Mouse (Mus musculus) embryonic facial prominence, embryonic 14.5 days (tissue): ENCODE measurements around the gene Plau. TPM values are rescaled to one million over a fixed set of nuclear protein-coding genes. Genes with fewer than 3 reads are reported as not detected.

ENCODE experiments used
- ATAC-seq: fragments of 200-750 bp; cut with Nextera tagmentation; 2 replicates; pipeline ENCODE4 v1.8.0; 2017; ENCODE audit warnings: low read depth, moderate number of reproducible peaks, moderate TSS enrichment
- DNase-seq: peaks from one replicate; pipeline ENCODE4 v3.0.0-alpha.2; 2015; ENCODE audit warnings: low spot score
- H3K27ac ChIP-seq: fragments of 300-500 bp; sonication (generic); replicated peaks from 2 replicates; pipeline ENCODE4 v1.5.1; 2014; ENCODE audit warnings: low read depth, mild to moderate bottlenecking, low read length, moderate library complexity
- H3K27me3 ChIP-seq: fragments of 300-500 bp; sonication (generic); replicated peaks from 2 replicates; pipeline ENCODE4 v1.6.1; 2014; ENCODE audit warnings: low read length; ENCODE audit not compliant: control insufficient read depth, insufficient read depth
- H3K36me3 ChIP-seq: fragments of 300-500 bp; sonication (generic); 2 replicates; pipeline ENCODE4 v1.6.1; 2014; ENCODE audit warnings: low read length, mixed read lengths; ENCODE audit not compliant: control insufficient read depth, insufficient read depth
- H3K4me1 ChIP-seq: fragments of 300-500 bp; sonication (generic); 2 replicates; pipeline ENCODE4 v1.6.1; 2014; ENCODE audit warnings: antibody characterized with exemption, low read length; ENCODE audit not compliant: control insufficient read depth, insufficient read depth
- H3K4me2 ChIP-seq: fragments of 300-500 bp; sonication (generic); 2 replicates; pipeline ENCODE4 v1.6.1; 2014; ENCODE audit warnings: low read depth, mild to moderate bottlenecking, low read length, moderate library complexity, mixed read lengths
- H3K4me3 ChIP-seq: fragments of 300-500 bp; sonication (generic); 2 replicates; pipeline ENCODE4 v1.5.1; 2014; ENCODE audit warnings: low read depth, mild to moderate bottlenecking, low read length
- H3K9ac ChIP-seq: fragments of 300-500 bp; sonication (generic); 2 replicates; pipeline ENCODE4 v1.6.1; 2014; ENCODE audit warnings: low read depth, mild to moderate bottlenecking, low read length, moderate library complexity, mixed read lengths
- H3K9me3 ChIP-seq: fragments of 300-500 bp; sonication (generic); 2 replicates; pipeline ENCODE4 v1.6.1; 2016; ENCODE audit warnings: low read length; ENCODE audit not compliant: control insufficient read depth
- WGBS: fragments of 180-500 bp; shearing (Covaris S2); extraction: QIAGEN DNeasy Blood & Tissue Kit; methylation state at CpG from one replicate; pipeline ENCODE4 v1.1.7; 2014; 5-methylcytosine and 5-hydroxymethylcytosine counted together
- polyA plus RNA-seq: library from polyadenylated mRNA; unstranded; fragments of >200 nt; fragmentation: Nextera tagmentation; extraction: Ambion mirVana; gene quantifications from 2 replicates; pipeline ENCODE4 v1.2.1, GENCODE M21; 2014

Gene Plau
- polyA plus RNA-seq, 1 experiment from 2014 or later: 2.5 TPM

GRCm38 (mm10) chr14:20815448-20815847 lies 21.0 kb upstream of the Plau start:
- Histone ChIP-seq H3K36me3 (no peaks in the 10 kb centered on the region), H3K4me1 (no peaks in the 10 kb centered on the region), H3K27me3 (no peaks in the 10 kb centered on the region), H3K9ac (no peak overlapping the region), H3K4me2 (no peak overlapping the region), H3K27ac (no peak overlapping the region), H3K9me3 (no peaks in the 10 kb centered on the region), H3K4me3 (no peak overlapping the region)
- DNase-seq (no peak), ATAC-seq (no peak)
- 90% methylated on average over 3 of the region's 3 CpGs for WGBS

GRCm38 (mm10) chr14:20824517-20824916 lies 11.9 kb upstream of the Plau start:
- H3K4me2 ChIP-seq: no peak overlapping the region
- H3K9me3 ChIP-seq: no peaks in the 10 kb centered on the region
- no peaks in the 10 kb centered on the region for H3K27me3 ChIP-seq
- no peaks in the 10 kb centered on the region for H3K36me3 ChIP-seq
- no peak overlapping the region for H3K27ac ChIP-seq
- DNase-seq (no peak), ATAC-seq (no peak)
- WGBS: 80% methylated on average over 1 of the region's 1 CpGs
- H3K4me1 ChIP-seq: 0 out of 2 replicates have a peak, but pooled peaks cover 4% of the 10 kb centered on the region
- H3K9ac ChIP-seq: no peak overlapping the region
- no peak overlapping the region for H3K4me3 ChIP-seq

GRCm38 (mm10) chr14:20825516-20825915 lies 10.9 kb upstream of the Plau start:
- 86% methylated on average over 2 of the region's 2 CpGs for WGBS
- DNase-seq: no peak
- Histone ChIP-seq H3K36me3 (no peaks in the 10 kb centered on the region), H3K27ac (no peak overlapping the region), H3K4me3 (no peak overlapping the region), H3K4me1 (0 out of 2 replicates have a peak, but pooled peaks cover 4% of the 10 kb centered on the region), H3K27me3 (no peaks in the 10 kb centered on the region), H3K4me2 (no peak overlapping the region), H3K9me3 (no peaks in the 10 kb centered on the region), H3K9ac (no peak overlapping the region)
- ATAC-seq: no peak

GRCm38 (mm10) chr14:20827061-20827460 lies 9.4 kb upstream of the Plau start:
- no peaks in the 10 kb centered on the region for H3K9me3 ChIP-seq
- H3K4me3 ChIP-seq: no peak overlapping the region
- no peak overlapping the region for H3K9ac ChIP-seq
- WGBS: 76% methylated on average over 8 of the region's 8 CpGs
- ATAC-seq (no peak), DNase-seq (no peak)
- H3K27me3 ChIP-seq: no peaks in the 10 kb centered on the region
- no peaks in the 10 kb centered on the region for H3K36me3 ChIP-seq
- no peak overlapping the region for H3K27ac ChIP-seq
- no peak overlapping the region for H3K4me2 ChIP-seq
- peaks cover 10% of the 10 kb centered on the region for H3K4me1 ChIP-seq

GRCm38 (mm10) chr14:20827491-20827890 lies 9.0 kb upstream of the Plau start:
- Histone ChIP-seq H3K9me3 (no peaks in the 10 kb centered on the region), H3K4me3 (no peak overlapping the region), H3K9ac (no peak overlapping the region), H3K36me3 (no peaks in the 10 kb centered on the region), H3K4me1 (peaks cover 10% of the 10 kb centered on the region), H3K4me2 (no peak overlapping the region), H3K27ac (no peak overlapping the region), H3K27me3 (no peaks in the 10 kb centered on the region)
- 88% methylated on average over 5 of the region's 5 CpGs for WGBS
- no peak for ATAC-seq
- no peak for DNase-seq

GRCm38 (mm10) chr14:20828524-20828923 lies 7.9 kb upstream of the Plau start:
- Histone ChIP-seq H3K4me2 (no peak overlapping the region), H3K27ac (no peak overlapping the region), H3K36me3 (no peaks in the 10 kb centered on the region), H3K4me3 (no peak overlapping the region), H3K4me1 (peaks cover 10% of the 10 kb centered on the region), H3K9ac (no peak overlapping the region), H3K27me3 (no peaks in the 10 kb centered on the region), H3K9me3 (no peaks in the 10 kb centered on the region)
- ATAC-seq: no peak
- DNase-seq: no peak
- WGBS: 80% methylated on average over 3 of the region's 3 CpGs

GRCm38 (mm10) chr14:20829523-20830366 lies 6.7 kb upstream of the Plau start:
- H3K4me2 ChIP-seq: no peak overlapping the region
- no peaks in the 10 kb centered on the region for H3K36me3 ChIP-seq
- 64% methylated on average over 12 of the region's 12 CpGs for WGBS
- no peaks in the 10 kb centered on the region for H3K27me3 ChIP-seq
- H3K9ac ChIP-seq: no peak overlapping the region
- H3K4me3 ChIP-seq: no peak overlapping the region
- no peak for ATAC-seq
- DNase-seq: no peak
- peaks cover 10% of the 10 kb centered on the region for H3K4me1 ChIP-seq
- no peak overlapping the region for H3K27ac ChIP-seq
- H3K9me3 ChIP-seq: no peaks in the 10 kb centered on the region

- DNase-seq (peak; percentile 25), ATAC-seq (peak; percentile 48; the same call in 1 of the 2 replicates)
- 66% methylated on average over 9 of the region's 9 CpGs for WGBS
- H3K4me2 ChIP-seq: no peak overlapping the region
- no peaks in the 10 kb centered on the region for H3K9me3 ChIP-seq
- H3K36me3 ChIP-seq: no peaks in the 10 kb centered on the region
- no peak overlapping the region for H3K27ac ChIP-seq
- H3K4me1 ChIP-seq: peaks cover 6% of the 10 kb centered on the region
- no peak overlapping the region for H3K9ac ChIP-seq
- H3K27me3 ChIP-seq: no peaks in the 10 kb centered on the region
- no peak overlapping the region for H3K4me3 ChIP-seq
Observed at GRCm38 (mm10) chr14:20831141-20831910, 5.1 kb upstream of the Plau start.
